Mouse (Mus musculus): ENCODE results near the gene Cfap61.

DNA sequence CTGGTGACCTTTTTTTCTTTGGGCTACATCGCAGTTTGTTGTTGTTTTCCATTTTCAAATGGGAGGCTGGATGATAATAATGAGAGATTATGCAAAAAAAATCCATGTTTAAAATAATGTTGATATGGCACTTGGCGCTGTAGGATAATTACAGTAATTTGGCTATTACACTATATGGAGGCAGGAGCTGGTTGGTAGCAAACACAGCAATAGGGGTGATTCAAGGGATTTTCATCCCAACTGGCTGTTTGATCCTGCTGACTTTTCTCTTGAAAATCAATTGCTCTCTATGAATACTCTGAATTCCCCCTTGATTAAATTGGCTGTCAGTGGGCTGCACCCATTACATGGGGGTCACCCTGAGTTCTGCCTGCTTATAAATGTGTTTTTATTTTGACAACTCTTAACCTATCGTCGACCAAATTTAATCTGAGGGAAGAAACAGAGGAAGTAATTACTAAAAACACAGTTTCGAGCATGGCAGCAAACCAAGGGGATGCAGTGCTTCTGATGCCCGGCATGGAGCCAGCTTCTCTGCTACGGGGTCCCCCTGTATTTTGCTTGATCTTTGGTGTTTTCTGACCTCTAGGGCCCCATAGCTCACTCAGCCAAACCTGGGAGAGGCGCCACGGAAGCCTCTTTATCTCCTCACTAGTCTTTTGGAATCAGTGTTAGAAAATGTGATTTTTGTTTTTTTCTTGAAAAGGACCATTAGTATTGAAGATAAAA, 47.9 kb downstream of the Cfap61 start:
- TF ChIP-seq CTCF (IDR thresholded peaks at IDR 0.05; ENCODE audit: extremely low read depth, insufficient read depth, low read length): no peak
- no peak for TF ChIP-seq POLR2A (IDR thresholded peaks at IDR 0.05; ENCODE audit: extremely low read depth, insufficient read depth, low read length)
